ENCODE assay signal across 27 mouse cellular contexts in the genomic region with DNA sequence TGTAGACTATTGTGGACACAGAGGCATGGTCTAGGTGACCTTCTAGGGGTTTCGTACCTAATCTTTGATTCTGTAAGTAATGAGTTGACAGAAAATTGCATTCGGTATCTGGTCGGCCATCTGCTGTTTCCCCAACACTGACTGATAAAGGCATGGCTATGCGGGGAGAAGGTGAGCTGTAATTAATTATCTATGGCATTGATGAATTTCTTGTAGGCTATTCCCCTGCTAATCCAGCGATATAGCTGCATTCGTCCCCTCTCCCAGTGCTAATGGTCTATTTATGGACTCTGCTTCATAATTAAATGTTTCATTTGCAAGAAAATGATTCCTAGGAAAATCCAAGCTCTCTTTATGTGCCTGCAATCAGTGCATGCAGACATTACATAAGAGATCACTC.
DNase-seq lines count a peak whose midpoint lies in the region; ATAC-seq lines count a peak whose summit lies in the region.
"Had no signal": no experiment of that assay in that cellular context is flagged by ENCODE, and none has a peak within 500 bp of the region (broad histone marks: within the 10 kb centered on the region; RNA-seq: fewer than 3 reads in every experiment).

No protein-coding gene starts in this region.

- H3K9me3 ChIP-seq in hindbrain, embryonic 12.5 days (replicated peaks) = no peaks in the 10 kb centered on the region
- no peaks in the 10 kb centered on the region for H3K9me3 ChIP-seq in midbrain, embryonic 13.5 days
- no peaks in the 10 kb centered on the region for H3K9me3 ChIP-seq in neural tube, embryonic 13.5 days
- H3K9me3 ChIP-seq: forebrain, embryonic 15.5 days; G1E; limb, embryonic 13.5 days; liver, embryonic 12.5 days had no signal

- peak; percentile 86 for ATAC-seq in hindbrain, embryonic 12.5 days (ENCODE audit: low FRiP score)
- ATAC-seq in midbrain, embryonic 13.5 days = 0 out of 2 replicates have a peak, but pooled peaks have one; percentile 56
- ATAC-seq in neural tube, embryonic 13.5 days (ENCODE audit: low read depth) = peak; percentile 76
- no peak for ATAC-seq in frontal cortex, adult (ENCODE audit: low TSS enrichment)
- ATAC-seq: forebrain, embryonic 15.5 days; liver, embryonic 12.5 days; Patski had no signal

- H3K4me3 ChIP-seq in hindbrain, embryonic 12.5 days = no peak overlapping the region
- no peak overlapping the region for H3K4me3 ChIP-seq in midbrain, embryonic 13.5 days (replicated peaks)
- H3K4me3 ChIP-seq in neural tube, embryonic 13.5 days = no peak overlapping the region
- H3K4me3 ChIP-seq: forebrain, embryonic 15.5 days; limb, embryonic 13.5 days; liver, embryonic 12.5 days had no signal

- WGBS in hindbrain, embryonic 12.5 days = 65% methylated on average over 6 of the region's 6 CpGs
- WGBS in midbrain, embryonic 13.5 days = 62% methylated on average over 6 of the region's 6 CpGs
- WGBS in neural tube, embryonic 13.5 days = 35% methylated on average over 6 of the region's 6 CpGs

- peak overlapping the region; percentile 71 for H3K27ac ChIP-seq in hindbrain, embryonic 12.5 days
- no peak overlapping the region for H3K27ac ChIP-seq in midbrain, embryonic 13.5 days
- peak overlapping the region; percentile 38 for H3K27ac ChIP-seq in neural tube, embryonic 13.5 days (replicated peaks)
- H3K27ac ChIP-seq: forebrain, embryonic 15.5 days; kidney, postnatal 0 days; limb, embryonic 13.5 days; liver, embryonic 12.5 days had no signal

- no peak overlapping the region for H3K9ac ChIP-seq in hindbrain, embryonic 12.5 days
- no peak overlapping the region for H3K9ac ChIP-seq in midbrain, embryonic 13.5 days (replicated peaks)
- H3K9ac ChIP-seq in neural tube, embryonic 13.5 days = no peak overlapping the region
- H3K9ac ChIP-seq: forebrain, embryonic 15.5 days; limb, embryonic 13.5 days; liver, embryonic 12.5 days had no signal

- no peaks in the 10 kb centered on the region for H3K27me3 ChIP-seq in hindbrain, embryonic 12.5 days
- H3K27me3 ChIP-seq in midbrain, embryonic 13.5 days = no peaks in the 10 kb centered on the region
- no peaks in the 10 kb centered on the region for H3K27me3 ChIP-seq in neural tube, embryonic 13.5 days
- H3K27me3 ChIP-seq: CH12.LX; forebrain, embryonic 15.5 days; limb, embryonic 13.5 days; liver, embryonic 12.5 days had no signal

- no peaks in the 10 kb centered on the region for H3K36me3 ChIP-seq in hindbrain, embryonic 12.5 days
- H3K36me3 ChIP-seq in midbrain, embryonic 13.5 days = no peaks in the 10 kb centered on the region
- H3K36me3 ChIP-seq in neural tube, embryonic 13.5 days = no peaks in the 10 kb centered on the region
- H3K36me3 ChIP-seq: forebrain, embryonic 15.5 days; G1E; limb, embryonic 13.5 days; liver, embryonic 12.5 days had no signal

- DNase-seq in brain, adult 2 months (ENCODE audit: low read depth, low spot score) = peak; percentile 10
- no peak for DNase-seq in embryo, embryonic 11 days
- no peak for DNase-seq in lung, adult 18-20 months
- DNase-seq: adrenal gland, adult 2 months; B cell, adult 2 months; cerebellum, adult 2 months; cerebellum, postnatal 36 days; gastrocnemius, postnatal 14 days; heart, adult 11 months; kidney, adult 18-20 months; layer of hippocampus, adult 9-11 months; lung, adult 2 months; lung, postnatal 14 days; right cerebral cortex, postnatal 14 days; spleen, adult 18-20 months had no signal

- H3K4me1 ChIP-seq in hindbrain, embryonic 12.5 days = 0 out of 2 replicates have a peak, but pooled peaks cover 3% of the 10 kb centered on the region
- 0 out of 2 replicates have a peak, but pooled peaks cover 4% of the 10 kb centered on the region for H3K4me1 ChIP-seq in midbrain, embryonic 13.5 days (replicated peaks)
- H3K4me1 ChIP-seq in neural tube, embryonic 13.5 days (replicated peaks) = peaks cover 20% of the 10 kb centered on the region
- H3K4me1 ChIP-seq: forebrain, embryonic 15.5 days; limb, embryonic 13.5 days; liver, embryonic 12.5 days had no signal

- no peak overlapping the region for H3K4me2 ChIP-seq in hindbrain, embryonic 12.5 days (replicated peaks)
- H3K4me2 ChIP-seq in midbrain, embryonic 13.5 days (replicated peaks) = no peak overlapping the region
- no peak overlapping the region for H3K4me2 ChIP-seq in neural tube, embryonic 13.5 days
- H3K4me2 ChIP-seq: forebrain, embryonic 15.5 days; heart, embryonic 11.5 days; limb, embryonic 13.5 days; liver, embryonic 12.5 days had no signal
